Mouse (Mus musculus): ENCODE measurements around the gene Cdca7. TPM values are rescaled to one million over a fixed set of nuclear protein-coding genes. Genes with fewer than 3 reads are reported as not detected.

Cdca7 gene
- total RNA-seq, 1 experiment: 94.1 TPM

GRCm38 (mm10) chr2:72479818-72480217 lies 3.9 kb downstream of the Cdca7 start:
- peak overlapping the region in 1 of 2 experiments; percentile 24; a peak in 1 of 4 replicates for H3K4me3 ChIP-seq (ENCODE audit: insufficient read depth in 1 of 2, low read depth in 1 of 2, low read length in 2 of 2, poor library complexity in 1 of 2, severe bottlenecking in 1 of 2)
- TF ChIP-seq ZC3H11A (IDR thresholded peaks at IDR 0.05; ENCODE audit: borderline replicate concordance, low read depth, low read length) (no peak), HCFC1 (IDR thresholded peaks at IDR 0.05; ENCODE audit: borderline replicate concordance, insufficient read depth, low read length) (no peak), CHD2 (IDR thresholded peaks at IDR 0.05; ENCODE audit: low read depth, low read length) (no peak), ZNF384 (IDR thresholded peaks at IDR 0.05; ENCODE audit: low read depth, low read length) (no peak), MAFK (IDR thresholded peaks at IDR 0.05; ENCODE audit: insufficient read depth, low read depth, low read length) (no peak)
- no peak for DNase-seq (ENCODE audit: low read depth, low spot score)
- H3K27ac ChIP-seq (ENCODE audit: insufficient read depth, low read depth, low read length, poor library complexity, severe bottlenecking): peak overlapping the region; percentile 19; the same call in 1 of the 2 replicates
- in situ Hi-C loops (cut with MboI; ENCODE audit: low sequenced_read_pairs in 2 of 2, unreplicated experiment in 2 of 2): no loop called here
- H3K36me3 ChIP-seq (ENCODE audit: control insufficient read depth, insufficient read depth, low read length, poor library complexity, severe bottlenecking): peaks cover 49% of the 10 kb centered on the region
- H3K9me3 ChIP-seq (ENCODE audit: control insufficient read depth, insufficient read depth, low read depth, low read length): no peaks in the 10 kb centered on the region
- H3K9ac ChIP-seq (ENCODE audit: insufficient read depth, low read depth, low read length, poor library complexity, severe bottlenecking): peak overlapping the region; percentile 35; the same call in 1 of the 2 replicates
- H3K4me1 ChIP-seq (ENCODE audit: control insufficient read depth in 2 of 2, insufficient read depth in 2 of 2, low read length in 2 of 2, poor library complexity in 1 of 2): peaks cover 9% of the 10 kb centered on the region in 2 experiments

DNA sequence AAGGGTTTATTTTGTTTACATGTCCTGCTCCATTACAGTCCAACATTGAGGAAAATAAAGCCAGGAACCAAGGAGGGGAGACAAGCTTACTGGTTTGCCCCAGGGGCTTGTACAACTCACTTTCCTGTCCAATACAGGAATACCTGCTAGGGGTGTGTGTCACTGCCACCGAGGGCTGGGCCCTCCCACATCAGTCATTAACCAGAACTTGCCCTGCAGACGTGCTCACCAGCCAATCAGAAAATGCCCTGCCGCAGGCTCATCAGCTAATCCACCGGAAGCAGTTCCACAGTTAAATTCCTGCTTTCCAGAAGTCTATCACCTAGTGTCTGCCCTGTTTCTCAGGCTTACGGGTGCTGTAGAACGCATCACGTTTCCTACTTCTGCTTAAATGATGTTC lies 15.7 kb downstream of the Cdca7 start:
- no peaks in the 10 kb centered on the region; the same call in 1 of the 2 replicates for H3K36me3 ChIP-seq (ENCODE audit: control insufficient read depth, insufficient read depth, low read length, poor library complexity, severe bottlenecking)
- DNase-seq (ENCODE audit: low read depth, low spot score): no peak
- H3K9me3 ChIP-seq (ENCODE audit: control insufficient read depth, insufficient read depth, low read depth, low read length): no peaks in the 10 kb centered on the region
- no peak overlapping the region for H3K9ac ChIP-seq (ENCODE audit: insufficient read depth, low read depth, low read length, poor library complexity, severe bottlenecking)
- H3K27ac ChIP-seq (ENCODE audit: insufficient read depth, low read depth, low read length, poor library complexity, severe bottlenecking): no peak overlapping the region; the same call in 1 of the 2 replicates
- no peak for TF ChIP-seq ZC3H11A (IDR thresholded peaks at IDR 0.05; ENCODE audit: borderline replicate concordance, low read depth, low read length)
- no peak for TF ChIP-seq MAFK (IDR thresholded peaks at IDR 0.05; ENCODE audit: insufficient read depth, low read depth, low read length)
- TF ChIP-seq HCFC1 (IDR thresholded peaks at IDR 0.05; ENCODE audit: borderline replicate concordance, insufficient read depth, low read length): no peak
- no peak for TF ChIP-seq ZNF384 (IDR thresholded peaks at IDR 0.05; ENCODE audit: low read depth, low read length)
- no peak for TF ChIP-seq CHD2 (IDR thresholded peaks at IDR 0.05; ENCODE audit: low read depth, low read length)
- peaks cover 0 to 2% of the 10 kb centered on the region in 2 experiments; a peak in 1 of 4 replicates for H3K4me1 ChIP-seq (ENCODE audit: control insufficient read depth in 2 of 2, insufficient read depth in 2 of 2, low read length in 2 of 2, poor library complexity in 1 of 2)
- in situ Hi-C loops (cut with MboI; ENCODE audit: low sequenced_read_pairs in 2 of 2, unreplicated experiment in 2 of 2): no loop called here
- peak overlapping the region in 1 of 2 experiments; percentile 30; a peak in 1 of 4 replicates for H3K4me3 ChIP-seq (ENCODE audit: insufficient read depth in 1 of 2, low read depth in 1 of 2, low read length in 2 of 2, poor library complexity in 1 of 2, severe bottlenecking in 1 of 2)

GRCm38 (mm10) chr2:72493039-72493438 lies 17.1 kb downstream of the Cdca7 start:
- Histone ChIP-seq H3K27ac (ENCODE audit: insufficient read depth, low read depth, low read length, poor library complexity, severe bottlenecking) (no peak overlapping the region), H3K36me3 (ENCODE audit: control insufficient read depth, insufficient read depth, low read length, poor library complexity, severe bottlenecking) (no peaks in the 10 kb centered on the region), H3K9me3 (ENCODE audit: control insufficient read depth, insufficient read depth, low read depth, low read length) (no peaks in the 10 kb centered on the region), H3K9ac (ENCODE audit: insufficient read depth, low read depth, low read length, poor library complexity, severe bottlenecking) (no peak overlapping the region), H3K4me3 (ENCODE audit: insufficient read depth in 1 of 2, low read depth in 1 of 2, low read length in 2 of 2, poor library complexity in 1 of 2, severe bottlenecking in 1 of 2) (no peak overlapping the region), H3K4me1 (ENCODE audit: control insufficient read depth in 2 of 2, insufficient read depth in 2 of 2, low read length in 2 of 2, poor library complexity in 1 of 2) (peaks cover 0 to 2% of the 10 kb centered on the region in 2 experiments; a peak in 1 of 4 replicates)
- in situ Hi-C loops (cut with MboI; ENCODE audit: low sequenced_read_pairs in 2 of 2, unreplicated experiment in 2 of 2): no loop called here
- no peak for TF ChIP-seq ZNF384 (IDR thresholded peaks at IDR 0.05; ENCODE audit: low read depth, low read length)
- no peak for DNase-seq (ENCODE audit: low read depth, low spot score)

DNA sequence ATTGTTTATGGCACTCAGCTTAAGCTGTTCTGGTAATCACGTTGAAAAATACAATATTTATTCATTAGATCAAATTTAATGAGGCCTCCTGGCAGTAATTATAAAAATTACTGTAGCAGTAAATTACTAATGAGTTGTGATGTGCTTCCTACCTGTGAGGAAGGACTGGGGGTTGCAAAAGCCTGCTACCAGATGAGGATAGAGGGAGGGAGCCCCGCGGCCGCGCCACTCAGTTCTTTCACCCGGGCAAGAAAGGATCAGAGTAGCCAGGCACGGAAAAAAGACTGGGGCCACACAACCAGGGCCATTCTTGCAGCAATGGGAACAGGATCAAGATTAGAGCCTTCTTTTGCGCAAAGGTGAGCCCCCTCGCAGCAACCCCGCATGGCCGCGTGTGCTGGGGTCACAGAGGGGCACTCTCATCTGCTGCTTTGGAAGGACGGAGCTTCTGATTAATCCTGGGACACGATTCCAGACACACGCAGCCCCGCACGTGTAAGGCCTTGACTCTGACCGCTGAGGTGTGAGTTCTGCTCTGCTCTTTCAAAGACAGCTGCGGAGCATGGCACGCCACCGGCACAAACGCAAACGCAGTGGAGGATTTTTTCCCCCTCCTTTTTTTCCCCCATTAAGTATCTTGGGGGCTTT lies 23.2 kb downstream of the Cdca7 start:
- no peak for TF ChIP-seq CHD2 (IDR thresholded peaks at IDR 0.05; ENCODE audit: low read depth, low read length)
- TF ChIP-seq ZNF384 (IDR thresholded peaks at IDR 0.05; ENCODE audit: low read depth, low read length): no peak
- no peak for TF ChIP-seq HCFC1 (IDR thresholded peaks at IDR 0.05; ENCODE audit: borderline replicate concordance, insufficient read depth, low read length)
- no peak for TF ChIP-seq MAFK (IDR thresholded peaks at IDR 0.05; ENCODE audit: insufficient read depth, low read depth, low read length)
- no peak for TF ChIP-seq ZC3H11A (IDR thresholded peaks at IDR 0.05; ENCODE audit: borderline replicate concordance, low read depth, low read length)
- H3K4me3 ChIP-seq (ENCODE audit: insufficient read depth in 1 of 2, low read depth in 1 of 2, low read length in 2 of 2, poor library complexity in 1 of 2, severe bottlenecking in 1 of 2): peak overlapping the region; percentile 34 to 42

More for the DNA sequence above, 23.2 kb downstream of the Cdca7 start:
- Histone ChIP-seq H3K4me1 (ENCODE audit: control insufficient read depth in 2 of 2, insufficient read depth in 2 of 2, low read length in 2 of 2, poor library complexity in 1 of 2) (peaks cover 0 to 2% of the 10 kb centered on the region in 2 experiments; a peak in 2 of 4 replicates), H3K9me3 (ENCODE audit: control insufficient read depth, insufficient read depth, low read depth, low read length) (no peaks in the 10 kb centered on the region), H3K9ac (ENCODE audit: insufficient read depth, low read depth, low read length, poor library complexity, severe bottlenecking) (peak overlapping the region; percentile 27), H3K36me3 (ENCODE audit: control insufficient read depth, insufficient read depth, low read length, poor library complexity, severe bottlenecking) (no peaks in the 10 kb centered on the region), H3K27ac (ENCODE audit: insufficient read depth, low read depth, low read length, poor library complexity, severe bottlenecking) (no peak overlapping the region)
- no peak for DNase-seq (ENCODE audit: low read depth, low spot score)
- in situ Hi-C loops (cut with MboI; ENCODE audit: low sequenced_read_pairs in 2 of 2, unreplicated experiment in 2 of 2): no loop called here
